Mouse (Mus musculus) neural tube, embryonic 11.5 days (tissue): Measurements from ENCODE around the gene Rdh9. TPM values are rescaled to one million over a fixed set of nuclear protein-coding genes. Genes with fewer than 3 reads are reported as not detected.

ENCODE experiments used
- polyA plus RNA-seq: library from polyadenylated mRNA; unstranded; fragments of >200 nt; fragmentation: Nextera tagmentation; extraction: Ambion mirVana; gene quantifications from 2 replicates; pipeline ENCODE4 v1.2.1, GENCODE M21; 2014

The Rdh9 gene
- polyA plus RNA-seq, 1 experiment from 2014 or later, result not detected

Other genes with a start within 250 kb of the Rdh9 start
- gene Nxph4, start 241.8 kb upstream of the Rdh9 start, polyA plus RNA-seq, result 45.7 and 46.8 TPM in 2 replicates
- 60.2 and 68.2 TPM in 2 replicates for gene Lrp1, start 155.2 kb upstream of the Rdh9 start, polyA plus RNA-seq
- gene Stat6, start 133.4 kb upstream of the Rdh9 start, polyA plus RNA-seq, result 6.1 and 6.8 TPM in 2 replicates
- 9.3 and 10.6 TPM in 2 replicates for gene Nemp1, start 109.5 kb upstream of the Rdh9 start, polyA plus RNA-seq
- 6.2 and 7.8 TPM in 2 replicates for gene Nab2, start 107.8 kb upstream of the Rdh9 start, polyA plus RNA-seq
- gene Myo1a, start 71.2 kb upstream of the Rdh9 start, polyA plus RNA-seq, result 0.56 and 0.76 TPM in 2 replicates
- 0.49 and 0.57 TPM in 2 replicates for gene Tac2, start 51.9 kb upstream of the Rdh9 start, polyA plus RNA-seq
- gene Zbtb39, start 36.8 kb upstream of the Rdh9 start, polyA plus RNA-seq, result 7.0 and 8.0 TPM in 2 replicates
- gene Gpr182, start 24.7 kb upstream of the Rdh9 start, polyA plus RNA-seq, result 0.29 and 0.38 TPM in 2 replicates
- not detected in 2 replicates for gene Rdh1, start 16.7 kb upstream of the Rdh9 start, polyA plus RNA-seq
- 0.13 TPM in 1 of 2 replicates, not detected in the other for gene Rdh16f1, start 16.6 kb upstream of the Rdh9 start, polyA plus RNA-seq
- not detected in 2 replicates for gene Rdh16, start 24.8 kb downstream of the Rdh9 start, polyA plus RNA-seq
- gene Rdh19, start 73.5 kb downstream of the Rdh9 start, polyA plus RNA-seq, result not detected in 2 replicates
- gene Rdh16f2, start 90.1 kb downstream of the Rdh9 start, polyA plus RNA-seq, result not detected in 2 replicates
- not detected in 2 replicates for gene Rdh7, start 112.4 kb downstream of the Rdh9 start, polyA plus RNA-seq
- gene Sdr9c7, start 122.1 kb downstream of the Rdh9 start, polyA plus RNA-seq, result not detected in 2 replicates
- gene Hsd17b6, start 231.2 kb downstream of the Rdh9 start, polyA plus RNA-seq, result not detected in 2 replicates
- gene Prim1, start 238.8 kb downstream of the Rdh9 start, polyA plus RNA-seq, result 85.0 and 91.4 TPM in 2 replicates